Mouse (Mus musculus) CH12.LX (cell line): ENCODE measurements around the gene Pdss2. TPM values are rescaled to one million over a fixed set of nuclear protein-coding genes. Genes with fewer than 3 reads are reported as not detected.

ENCODE experiments used
- DNase-seq: peaks from one replicate; pipeline ENCODE4 v3.0.0-alpha.2; 2013; ENCODE audit errors: extremely low read depth
- H3K27ac ChIP-seq: 2 replicates; pipeline ENCODE4 v1.5.1; 2012; ENCODE audit warnings: low read depth, mild to moderate bottlenecking, control low read depth, moderate library complexity; ENCODE audit not compliant: insufficient read depth
- H3K27me3 ChIP-seq: replicated peaks from 2 replicates; pipeline ENCODE3; 2012; ENCODE audit warnings: inconsistent platforms
- H3K36me3 ChIP-seq, 2 experiments: replicated peaks in 1 of 2; 2 replicates each; pipeline versions ENCODE3 to v1.6.1; 2012; ENCODE audit warnings: inconsistent platforms in 1 of 2, low read length in 1 of 2, mild to moderate bottlenecking in 1 of 2, mixed read lengths in 1 of 2, moderate library complexity in 1 of 2; ENCODE audit not compliant: control insufficient read depth in 1 of 2, insufficient read depth in 1 of 2
- H3K4me1 ChIP-seq, 2 experiments: 2 replicates each; pipeline ENCODE4 v1.6.1; 2012; ENCODE audit warnings: inconsistent platforms in 1 of 2, moderate library complexity in 1 of 2; ENCODE audit not compliant: insufficient read depth in 2 of 2, control insufficient read depth in 1 of 2
- H3K4me2 ChIP-seq: 2 replicates; pipeline ENCODE4 v1.6.1; 2012; ENCODE audit warnings: low read depth, mild to moderate bottlenecking, control low read depth; ENCODE audit not compliant: poor library complexity, insufficient read depth, severe bottlenecking
- H3K4me3 ChIP-seq, 3 experiments: fragments of 150-350 bp in 1 of 3; sonication (generic) in 1 of 3; replicated peaks in 1 of 3; 2 replicates each; pipeline versions ENCODE3 to v1.5.1; 2011 to 2012; ENCODE audit warnings: low read depth in 2 of 3, low read length in 2 of 3, mild to moderate bottlenecking in 2 of 3, moderate library complexity in 2 of 3, control low read depth in 1 of 3, improper control_type of control experiment in 1 of 3, inconsistent platforms in 1 of 3, mixed read lengths in 1 of 3; ENCODE audit not compliant: poor library complexity in 1 of 3
- H3K79me2 ChIP-seq: replicated peaks from 2 replicates; pipeline ENCODE4 v1.6.1; 2012; ENCODE audit warnings: mild to moderate bottlenecking, moderate library complexity; ENCODE audit not compliant: control insufficient read depth, poor library complexity, insufficient read depth, severe bottlenecking; ENCODE audit errors: extremely low read depth
- H3K9ac ChIP-seq: 2 replicates; pipeline ENCODE4 v1.6.1; 2012; ENCODE audit warnings: low read depth, mild to moderate bottlenecking, control low read depth, moderate library complexity; ENCODE audit not compliant: insufficient read depth
- H3K9me3 ChIP-seq: replicated peaks from 2 replicates; pipeline ENCODE3; 2012; ENCODE audit warnings: low read length, inconsistent platforms, mixed read lengths
- BHLHE40 ChIP-seq: IDR thresholded peaks from 2 replicates; pipeline ENCODE4 v1.6.1; 2011; ENCODE audit warnings: mild to moderate bottlenecking, low read depth, low read length, improper control_type of control experiment
- CHD1 ChIP-seq: IDR thresholded peaks from 2 replicates; pipeline ENCODE4 v1.6.1; 2012; ENCODE audit warnings: low read depth, low read length, improper control_type of control experiment, inconsistent platforms
- CHD2 ChIP-seq: IDR thresholded peaks from 2 replicates; pipeline ENCODE4 v1.6.1; 2011; ENCODE audit warnings: low read length, improper control_type of control experiment
- E2F4 ChIP-seq: IDR thresholded peaks from 2 replicates; pipeline ENCODE4 v1.6.1; 2011; ENCODE audit warnings: low read depth, low read length, improper control_type of control experiment; ENCODE audit not compliant: insufficient replicate concordance
- ELF1 ChIP-seq: IDR thresholded peaks from 2 replicates; pipeline ENCODE4 v1.6.1; 2014; ENCODE audit warnings: low read depth, mild to moderate bottlenecking, inconsistent platforms, low read length, improper control_type of control experiment
- EP300 ChIP-seq: IDR thresholded peaks from 2 replicates; pipeline ENCODE4 v1.6.1; 2011; ENCODE audit warnings: low read length, improper control_type of control experiment
- ETS1 ChIP-seq: conservative IDR thresholded peaks from 2 replicates; pipeline ENCODE4 v1.6.1; 2012; ENCODE audit warnings: low read depth, mild to moderate bottlenecking, inconsistent platforms, low read length, improper control_type of control experiment, moderate library complexity
- GABPA ChIP-seq: IDR thresholded peaks from 2 replicates; pipeline ENCODE4 v1.6.1; 2012; ENCODE audit warnings: low read depth, low read length, improper control_type of control experiment, inconsistent platforms; ENCODE audit not compliant: insufficient replicate concordance
- JUN ChIP-seq: IDR thresholded peaks from 2 replicates; pipeline ENCODE4 v1.6.1; 2011; ENCODE audit warnings: low read depth, mild to moderate bottlenecking, low read length, improper control_type of control experiment, moderate library complexity; ENCODE audit not compliant: insufficient read depth
- MAX ChIP-seq: IDR thresholded peaks from 2 replicates; pipeline ENCODE4 v1.6.1; 2011; ENCODE audit warnings: low read length, improper control_type of control experiment
- MEF2A ChIP-seq: IDR thresholded peaks from 2 replicates; pipeline ENCODE4 v1.6.1; 2014; ENCODE audit warnings: low read depth, mild to moderate bottlenecking, inconsistent platforms, low read length, improper control_type of control experiment, borderline replicate concordance
- NELFE ChIP-seq: IDR thresholded peaks from 2 replicates; pipeline ENCODE4 v1.6.1; 2011; ENCODE audit warnings: low read depth, low read length, improper control_type of control experiment
- PAX5 ChIP-seq: IDR thresholded peaks from 2 replicates; pipeline ENCODE4 v1.6.1; 2012; ENCODE audit warnings: low read length, inconsistent platforms, mixed read lengths
- POLR2AphosphoS2 ChIP-seq: IDR thresholded peaks from 2 replicates; pipeline ENCODE4 v1.6.1; 2011; ENCODE audit warnings: low read depth, low read length, improper control_type of control experiment
- SIN3A ChIP-seq: IDR thresholded peaks from 2 replicates; pipeline ENCODE4 v1.6.1; 2012; ENCODE audit warnings: low read length, improper control_type of control experiment, inconsistent platforms
- SMC3 ChIP-seq: IDR thresholded peaks from 2 replicates; pipeline ENCODE4 v1.6.1; 2011; ENCODE audit warnings: low read depth, low read length, improper control_type of control experiment
- TBP ChIP-seq: conservative IDR thresholded peaks from 2 replicates; pipeline ENCODE4 v1.6.1; 2011; ENCODE audit warnings: low read depth, low read length, improper control_type of control experiment
- TCF12 ChIP-seq: IDR thresholded peaks from 2 replicates; pipeline ENCODE4 v1.6.1; 2014; ENCODE audit warnings: low read depth, mild to moderate bottlenecking, inconsistent platforms, low read length, improper control_type of control experiment
- ZKSCAN1 ChIP-seq: IDR thresholded peaks from 2 replicates; pipeline ENCODE4 v1.6.1; 2012; ENCODE audit warnings: low read depth, inconsistent platforms, low read length, improper control_type of control experiment, borderline replicate concordance
- ZMIZ1 ChIP-seq: IDR thresholded peaks from 2 replicates; pipeline ENCODE4 v1.6.1; 2012; ENCODE audit warnings: low read depth, mild to moderate bottlenecking, inconsistent platforms, low read length, improper control_type of control experiment
- ZNF384 ChIP-seq: IDR thresholded peaks from 2 replicates; pipeline ENCODE4 v1.6.1; 2012; ENCODE audit warnings: low read depth, low read length, improper control_type of control experiment, inconsistent platforms
- dilution Hi-C: fragments of 300-500 bp; cut with MboI; formaldehyde crosslinking; loops from 2 replicates; pipeline ENCODE4 v1.14.3; 2020; ENCODE audit warnings: low sequenced_read_pairs; ENCODE audit not compliant: extremely low pct_unique_long_range_greater_than_20kb, extremely low pct_ligation_motif_present
- in situ Hi-C: fragments of 300-500 bp; cut with MboI; formaldehyde crosslinking; loops from 3 replicates; pipeline ENCODE4 v1.14.3; 2019; ENCODE audit warnings: low sequenced_read_pairs, low pct_ligation_motif_present, low pct_unique_long_range_greater_than_20kb, mixed read lengths
- polyA plus RNA-seq: library from polyadenylated mRNA; unstranded; fragments of >175 nt; gene quantifications from 2 replicates; pipeline ENCODE4 v1.2.1, GENCODE M21; 2012; ENCODE audit warnings: low read depth; ENCODE audit not compliant: insufficient read length
- total RNA-seq, 2 experiments: library from RNA; depleted of rRNA; stranded (reverse); fragments of 300-350 nt in 1 of 2; fragments of >200 nt in 1 of 2; gene quantifications; 2 replicates each; pipeline ENCODE4 v1.2.3; 2012 to 2014

Pdss2 gene
- total and polyA plus RNA-seq, 3 experiments = 11.1 to 17.9 (median 14.3) TPM

DNA sequence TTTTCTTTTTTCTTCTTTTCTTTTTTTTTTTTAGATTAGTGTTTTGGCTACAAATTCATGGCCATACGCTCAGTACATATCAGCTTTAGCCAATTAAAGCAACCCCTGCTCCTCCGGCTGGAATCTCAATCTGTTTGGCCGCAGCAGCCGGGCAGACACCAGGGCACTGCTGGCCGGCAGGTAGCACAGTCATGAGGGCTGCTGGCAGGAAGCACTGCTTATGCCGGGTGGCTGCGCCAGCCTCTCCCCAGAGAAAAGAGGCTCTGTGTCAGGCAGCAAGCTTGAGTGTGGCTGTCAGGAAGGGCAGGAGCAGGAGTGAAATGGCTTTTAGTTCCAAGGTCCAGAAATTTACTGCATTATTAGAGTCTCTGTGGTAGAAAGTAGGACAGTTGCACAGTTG is 151.0 kb downstream of the Pdss2 start:
- H3K9ac ChIP-seq = no peak overlapping the region
- no peaks in the 10 kb centered on the region for H3K27me3 ChIP-seq
- no peak overlapping the region for H3K27ac ChIP-seq
- TF ChIP-seq ZMIZ1 = no peak
- TF ChIP-seq E2F4 = no peak
- TF ChIP-seq ELF1 = no peak
- TF ChIP-seq ETS1 = no peak
- no peak for TF ChIP-seq JUN
- no peak for TF ChIP-seq ZNF384
- TF ChIP-seq NELFE = no peak
- TF ChIP-seq TBP = no peak
- no peak for TF ChIP-seq GABPA
- no peak for TF ChIP-seq ZKSCAN1
- TF ChIP-seq EP300 = no peak
- TF ChIP-seq SMC3 = no peak
- TF ChIP-seq TCF12 = no peak
- no peak for TF ChIP-seq BHLHE40
- no peak for TF ChIP-seq PAX5
- no peak for TF ChIP-seq CHD1
- peaks cover 2 to 33% of the 10 kb centered on the region in 2 experiments; a peak in 2 of 4 replicates for H3K4me1 ChIP-seq
- peaks cover 4 to 31% of the 10 kb centered on the region in 2 experiments for H3K36me3 ChIP-seq
- dilution Hi-C loops (no loop called here), in situ Hi-C loops (no loop called here)
- H3K4me2 ChIP-seq = no peak overlapping the region
- 0 out of 2 replicates have a peak, but pooled peaks cover 2% of the 10 kb centered on the region for H3K79me2 ChIP-seq
- H3K4me3 ChIP-seq = no peak overlapping the region
- no peaks in the 10 kb centered on the region for H3K9me3 ChIP-seq
- DNase-seq = no peak

DNA sequence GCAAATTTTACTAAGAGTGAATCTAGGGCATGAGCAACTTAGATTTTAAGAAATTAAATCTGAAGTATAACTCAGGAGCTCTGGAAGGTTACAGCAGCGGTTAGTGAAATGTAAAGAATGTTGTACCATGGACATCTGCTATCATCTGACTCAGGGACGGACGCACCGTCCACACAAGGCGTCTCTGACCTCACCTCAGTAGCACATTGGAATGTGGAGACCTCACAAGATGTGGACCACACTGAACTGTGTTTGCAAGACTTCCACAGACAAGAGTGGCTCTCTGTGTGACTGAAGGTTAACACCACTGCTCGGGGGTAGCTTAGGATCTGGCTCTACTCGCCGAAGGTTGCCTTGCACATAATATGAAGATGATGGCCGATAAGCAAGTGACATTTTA is 151.7 kb downstream of the Pdss2 start:
- in situ Hi-C loops = no loop called here
- TF ChIP-seq PAX5 (no peak), CHD2 (no peak), TCF12 (no peak), ZMIZ1 (no peak), MAX (no peak), MEF2A (no peak), POLR2AphosphoS2 (no peak), SIN3A (no peak), JUN (no peak), E2F4 (no peak)
- dilution Hi-C loops = no loop called here

More for the DNA sequence above, 151.7 kb downstream of the Pdss2 start:
- no peak for DNase-seq
- Histone ChIP-seq H3K4me3 (no peak overlapping the region), H3K27me3 (no peaks in the 10 kb centered on the region), H3K36me3 (peaks cover 4 to 29% of the 10 kb centered on the region in 2 experiments), H3K4me2 (no peak overlapping the region), H3K4me1 (peaks cover 7 to 39% of the 10 kb centered on the region in 2 experiments; a peak in 3 of 4 replicates), H3K79me2 (0 out of 2 replicates have a peak, but pooled peaks cover 2% of the 10 kb centered on the region), H3K27ac (no peak overlapping the region), H3K9me3 (no peaks in the 10 kb centered on the region), H3K9ac (no peak overlapping the region)
